Comparison of ENCODE assay signal across 23 mouse cellular contexts in genomic region chr16:38910088-38910487, GRCm38 (mm10). TPM values are rescaled to one million over a fixed set of nuclear protein-coding genes. Genes with fewer than 3 reads are reported as not detected.
DNase-seq lines count a peak whose midpoint lies in the region; ATAC-seq and TF ChIP-seq lines count a peak whose summit lies in the region.
"Had no signal": no experiment of that assay in that cellular context is flagged by ENCODE, and none has a peak within 500 bp of the region (broad histone marks: within the 10 kb centered on the region; RNA-seq: fewer than 3 reads in every experiment).

No protein-coding gene starts in this region.

- WGBS in kidney, embryonic 15.5 days = 86% methylated on average over 8 of the region's 8 CpGs
- WGBS in intestine, embryonic 16.5 days = 61% methylated on average over 8 of the region's 8 CpGs

- peaks cover 22% of the 10 kb centered on the region for H3K27me3 ChIP-seq in kidney, embryonic 15.5 days
- H3K27me3 ChIP-seq in intestine, embryonic 16.5 days (replicated peaks; ENCODE audit: control insufficient read depth, insufficient read depth, low read length) = no peaks in the 10 kb centered on the region

- DNase-seq in kidney, adult 11 months = peak; percentile 0
- no peak for DNase-seq in layer of hippocampus, adult 2 months (ENCODE audit: low spot score in 2 of 2)
- DNase-seq in layer of hippocampus, postnatal 36 days = no peak
- peak; percentile 30 for DNase-seq in testis, postnatal 10 days (ENCODE audit: low spot score)
- no peak for DNase-seq in testis, postnatal 14 days (ENCODE audit: low spot score)
- DNase-seq: cerebellum, adult 11-12 months; cerebellum, adult 2 months; cerebellum, adult 9-11 months; cerebellum, postnatal 14 days; cerebellum, postnatal 36 days; embryo, embryonic 11 days had no signal

- no peak overlapping the region for H3K27ac ChIP-seq in kidney, embryonic 15.5 days
- H3K27ac ChIP-seq in layer of hippocampus, adult 2 months = peak overlapping the region; percentile 72; the same call in 1 of the 2 replicates
- H3K27ac ChIP-seq in intestine, embryonic 16.5 days (ENCODE audit: low read length) = no peak overlapping the region
- H3K27ac ChIP-seq: embryonic facial prominence, embryonic 13.5 days; embryonic facial prominence, embryonic 15.5 days; forebrain, embryonic 10.5 days; forebrain, embryonic 12.5 days had no signal

- no peak for TF ChIP-seq CTCF in layer of hippocampus, adult 2 months (conservative IDR thresholded peaks at IDR 0.05)

- H3K4me1 ChIP-seq in kidney, embryonic 15.5 days = no peaks in the 10 kb centered on the region
- no peaks in the 10 kb centered on the region for H3K4me1 ChIP-seq in intestine, embryonic 16.5 days (ENCODE audit: control insufficient read depth, insufficient read depth, low read length)
- H3K4me1 ChIP-seq: embryonic facial prominence, embryonic 15.5 days had no signal

- no peaks in the 10 kb centered on the region for H3K36me3 ChIP-seq in kidney, embryonic 15.5 days
- no peaks in the 10 kb centered on the region for H3K36me3 ChIP-seq in intestine, embryonic 16.5 days (ENCODE audit: control insufficient read depth, insufficient read depth, low read length)
- H3K36me3 ChIP-seq: embryonic facial prominence, embryonic 13.5 days; embryonic facial prominence, embryonic 15.5 days; forebrain, embryonic 10.5 days; forebrain, embryonic 12.5 days had no signal

- ATAC-seq in kidney, embryonic 15.5 days (replicated peaks; ENCODE audit: low FRiP score) = no peak
- peak; percentile 74 for ATAC-seq in intestine, embryonic 16.5 days
- no peak for ATAC-seq in cerebellum, adult (ENCODE audit: insufficient number of reproducible peaks, low FRiP score, low TSS enrichment)
- ATAC-seq: forebrain, embryonic 14.5 days; forebrain, embryonic 16.5 days had no signal

- H3K4me2 ChIP-seq in kidney, embryonic 15.5 days = no peak overlapping the region
- no peak overlapping the region for H3K4me2 ChIP-seq in intestine, embryonic 16.5 days (ENCODE audit: low read depth, low read length)
- H3K4me2 ChIP-seq: embryonic facial prominence, embryonic 13.5 days; embryonic facial prominence, embryonic 15.5 days; forebrain, embryonic 12.5 days had no signal

- H3K9ac ChIP-seq in kidney, embryonic 15.5 days = no peak overlapping the region
- no peak overlapping the region for H3K9ac ChIP-seq in intestine, embryonic 16.5 days (ENCODE audit: low read depth, low read length)
- H3K9ac ChIP-seq: embryonic facial prominence, embryonic 13.5 days; embryonic facial prominence, embryonic 15.5 days; forebrain, embryonic 12.5 days had no signal

- no peaks in the 10 kb centered on the region for H3K9me3 ChIP-seq in kidney, embryonic 15.5 days (replicated peaks)
- no peaks in the 10 kb centered on the region for H3K9me3 ChIP-seq in intestine, embryonic 16.5 days (ENCODE audit: control insufficient read depth, low read length)
- H3K9me3 ChIP-seq: embryonic facial prominence, embryonic 13.5 days; embryonic facial prominence, embryonic 15.5 days; forebrain, embryonic 10.5 days; forebrain, embryonic 12.5 days had no signal

- no peak overlapping the region for H3K4me3 ChIP-seq in kidney, embryonic 15.5 days (replicated peaks)
- H3K4me3 ChIP-seq in layer of hippocampus, adult 2 months = no peak overlapping the region
- H3K4me3 ChIP-seq in intestine, embryonic 16.5 days (ENCODE audit: low read length) = no peak overlapping the region
- H3K4me3 ChIP-seq: embryonic facial prominence, embryonic 13.5 days; embryonic facial prominence, embryonic 15.5 days; erythroblast, embryonic 14.5 days; forebrain, embryonic 10.5 days; forebrain, embryonic 12.5 days had no signal

RNA-seq across cellular contexts. Expression of gene Igsf11, which starts 17.6 kb away (rescaled TPM):
- polyA plus RNA-seq in kidney, embryonic 15.5 days (2015; fragmentation: Nextera tagmentation; extraction: Ambion mirVana) = 2.1 and 2.6 TPM in 2 replicates
- 10 to 100 TPM; 44.7 to 50.7 TPM for total RNA-seq in layer of hippocampus, adult 2 months (2021)
- 10 to 100 TPM; 43.9 to 46.8 TPM for total RNA-seq in layer of hippocampus, postnatal 36 days (2021)
- polyA plus RNA-seq in intestine, embryonic 16.5 days (2015; fragmentation: Nextera tagmentation; extraction: Ambion mirVana) = 0.81 and 1.2 TPM in 2 replicates
- total RNA-seq: common myeloid progenitor, adult 5-6 weeks; MEL had no signal
- polyA plus RNA-seq: erythroblast, embryonic 14.5 days had no signal

Comparison
In these comparisons a context has a peak if more than half of its experiments do, and no peak if none do; other contexts are left out.
1. DNase-seq: peak in kidney, adult 11 months (single experiment) and testis, postnatal 10 days (single experiment); none in layer of hippocampus, adult 2 months (0 of 2), layer of hippocampus, postnatal 36 days (0 of 2) and testis, postnatal 14 days (single experiment).